Mouse (Mus musculus): ENCODE data around the gene Tmem95.

DNA sequence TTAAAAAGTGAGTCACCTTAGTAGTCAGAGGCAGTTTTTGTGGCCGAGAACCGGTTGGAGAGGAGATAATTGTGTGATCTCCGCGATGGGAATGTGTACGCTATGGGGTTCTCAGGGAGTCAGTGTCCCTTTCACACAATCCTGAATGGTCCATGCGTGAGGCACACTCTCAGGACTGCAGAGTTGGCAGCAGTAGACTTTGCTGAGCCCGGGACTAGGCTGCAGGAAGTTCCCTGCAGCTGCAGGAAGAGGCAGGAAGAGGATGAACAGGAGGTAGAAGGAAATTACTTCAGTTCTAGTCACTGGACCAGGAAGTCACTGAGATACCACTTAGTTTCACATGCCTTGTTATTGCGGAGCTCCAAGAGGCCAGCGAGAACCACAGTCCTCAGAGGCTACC, 28.7 kb downstream of the Tmem95 start:
- TF ChIP-seq EP300 (IDR thresholded peaks at IDR 0.05; ENCODE audit: low read depth) (no peak), CTCF (IDR thresholded peaks at IDR 0.05; ENCODE audit: low read depth) (no peak)

Measured in liver, embryonic 14.5 days (tissue).